Mouse (Mus musculus) erythroblast, adult 5-6 weeks (primary cell): ENCODE measurements around the gene Arhgap25. TPM values are rescaled to one million over a fixed set of nuclear protein-coding genes. Genes with fewer than 3 reads are reported as not detected.

Source experiments
- total RNA-seq, 2 experiments: library from RNA; stranded (forward) in 1 of 2; stranded (reverse) in 1 of 2; fragments of 150-400 nt in 1 of 2; fragments of 200-764, 138-1000 nt in 1 of 2; gene quantifications; 2 replicates each; pipeline versions ENCODE4 v1.2.3 to v1.2.4; 2015 to 2017; ENCODE audit warnings: low replicate concordance in 2 of 2

Arhgap25 gene
- total RNA-seq, 2 experiments from 2014 or later = 9.2 to 19.2 TPM

Other genes with a start within 250 kb of the Arhgap25 start
- not detected in 2 replicates for gene Antxr1, start 197.4 kb downstream of the Arhgap25 start, total RNA-seq (2015; ENCODE audit: low replicate concordance)
- not detected in 2 replicates for gene Antxr1, start 197.4 kb downstream of the Arhgap25 start, total RNA-seq (2017; ENCODE audit: low replicate concordance)
- gene Gkn1, start 182.3 kb downstream of the Arhgap25 start, total RNA-seq (2015; ENCODE audit: low replicate concordance) = not detected in 2 replicates
- not detected in 2 replicates for gene Gkn1, start 182.3 kb downstream of the Arhgap25 start, total RNA-seq (2017; ENCODE audit: low replicate concordance)
- not detected in 2 replicates for gene Gkn2, start 159.9 kb downstream of the Arhgap25 start, total RNA-seq (2015; ENCODE audit: low replicate concordance)
- not detected in 2 replicates for gene Gkn2, start 159.9 kb downstream of the Arhgap25 start, total RNA-seq (2017; ENCODE audit: low replicate concordance)
- gene Gkn3, start 144.3 kb downstream of the Arhgap25 start, total RNA-seq (2015; ENCODE audit: low replicate concordance) = not detected in 2 replicates
- gene Gkn3, start 144.3 kb downstream of the Arhgap25 start, total RNA-seq (2017; ENCODE audit: low replicate concordance) = not detected in 2 replicates
- gene Bmp10, start 104.3 kb downstream of the Arhgap25 start, total RNA-seq (2015; ENCODE audit: low replicate concordance) = not detected in 2 replicates
- not detected in 2 replicates for gene Bmp10, start 104.3 kb downstream of the Arhgap25 start, total RNA-seq (2017; ENCODE audit: low replicate concordance)
- 55.4 and 68.8 TPM in 2 replicates for gene Prokr1, start 57.5 kb upstream of the Arhgap25 start, total RNA-seq (2015; ENCODE audit: low replicate concordance)
- 54.9 and 57.6 TPM in 2 replicates for gene Prokr1, start 57.5 kb upstream of the Arhgap25 start, total RNA-seq (2017; ENCODE audit: low replicate concordance)
- 37.8 and 43.4 TPM in 2 replicates for gene Aplf, start 138.9 kb upstream of the Arhgap25 start, total RNA-seq (2015; ENCODE audit: low replicate concordance)
- 71.8 and 86.0 TPM in 2 replicates for gene Aplf, start 138.9 kb upstream of the Arhgap25 start, total RNA-seq (2017; ENCODE audit: low replicate concordance)
- gene Efcc1, start 197.6 kb upstream of the Arhgap25 start, total RNA-seq (2015; ENCODE audit: low replicate concordance) = not detected in 2 replicates
- gene Efcc1, start 197.6 kb upstream of the Arhgap25 start, total RNA-seq (2017; ENCODE audit: low replicate concordance) = not detected in 2 replicates
- gene Gp9, start 244.8 kb upstream of the Arhgap25 start, total RNA-seq (2015; ENCODE audit: low replicate concordance) = 5.4 and 7.7 TPM in 2 replicates
- 4.9 and 5.6 TPM in 2 replicates for gene Gp9, start 244.8 kb upstream of the Arhgap25 start, total RNA-seq (2017; ENCODE audit: low replicate concordance)